Mouse (Mus musculus): ENCODE results near the gene Gstp2. TPM values are rescaled to one million over a fixed set of nuclear protein-coding genes. Genes with fewer than 3 reads are reported as not detected.

The Gstp2 gene
- polyA plus RNA-seq, 1 experiment, result 32.1 TPM

DNA sequence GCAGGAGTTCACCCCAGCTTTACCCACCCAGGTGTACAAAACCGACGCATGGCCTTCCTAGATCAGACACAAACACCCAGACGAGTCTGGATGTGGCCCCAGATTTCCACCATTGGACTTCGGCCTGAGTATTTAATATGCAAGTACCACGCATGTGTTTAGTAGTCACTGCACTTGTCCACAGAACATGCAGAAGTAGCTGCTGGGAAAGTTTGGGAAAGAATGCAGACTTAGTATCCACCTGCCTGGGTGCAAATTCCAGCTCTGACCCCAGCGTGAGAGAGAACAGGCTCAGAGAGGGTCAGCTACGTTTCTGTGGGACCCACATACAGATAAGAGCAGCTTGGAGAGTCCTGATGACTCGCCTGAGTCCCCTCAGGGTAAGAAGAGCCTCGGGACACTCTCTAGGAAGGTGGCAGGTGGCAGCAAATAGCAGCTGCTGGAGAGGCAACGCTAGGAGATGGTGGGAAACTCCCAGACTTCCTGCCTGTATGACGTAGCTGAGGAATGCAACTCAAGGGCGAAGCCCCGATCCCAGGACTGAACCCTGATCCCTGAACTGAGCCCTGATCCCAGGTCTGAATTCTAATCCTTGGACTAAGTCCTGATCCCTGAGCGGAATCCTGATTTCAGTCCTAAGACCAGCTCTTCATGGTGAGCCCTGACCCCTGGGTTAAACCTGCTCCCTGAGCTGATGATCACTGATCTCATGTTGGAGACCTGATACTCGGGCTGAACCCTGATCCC lies 10.3 kb upstream of the Gstp2 start:
- Histone ChIP-seq H3K4me1 (ENCODE audit: control insufficient read depth, insufficient read depth, low read length) (peaks cover 17% of the 10 kb centered on the region), H3K4me3 (ENCODE audit: low read depth, low read length) (no peak overlapping the region), H3K9me3 (replicated peaks; ENCODE audit: control insufficient read depth, insufficient read depth, low read length, poor library complexity, severe bottlenecking) (peaks cover 7% of the 10 kb centered on the region), H3K9ac (ENCODE audit: low read depth, poor library complexity, severe bottlenecking) (no peak overlapping the region), H3K27me3 (ENCODE audit: control insufficient read depth, insufficient read depth, low read length, poor library complexity, severe bottlenecking) (peaks cover 2% of the 10 kb centered on the region; the same call in 1 of the 2 replicates), H3K36me3 (ENCODE audit: control insufficient read depth, insufficient read depth, low read length, poor library complexity, severe bottlenecking) (no peaks in the 10 kb centered on the region), H3K27ac (ENCODE audit: insufficient read depth, low read length) (no peak overlapping the region)
- 0 out of 2 replicates have a peak, but pooled peaks have one; percentile 23 for TF ChIP-seq EP300 (IDR thresholded peaks at IDR 0.05; ENCODE audit: insufficient read depth, low read depth, low read length)
- no peak for TF ChIP-seq POLR2A (IDR thresholded peaks at IDR 0.05; ENCODE audit: insufficient read depth, low read length)
- TF ChIP-seq CTCF (IDR thresholded peaks at IDR 0.05; ENCODE audit: low read depth, low read length), result no peak

- Histone ChIP-seq H3K9ac (ENCODE audit: low read depth, poor library complexity, severe bottlenecking) (no peak overlapping the region), H3K27ac (ENCODE audit: insufficient read depth, low read length) (no peak overlapping the region), H3K9me3 (replicated peaks; ENCODE audit: control insufficient read depth, insufficient read depth, low read length, poor library complexity, severe bottlenecking) (peaks cover under 1% of the 10 kb centered on the region; the same call in 1 of the 2 replicates), H3K27me3 (ENCODE audit: control insufficient read depth, insufficient read depth, low read length, poor library complexity, severe bottlenecking) (no peaks in the 10 kb centered on the region), H3K4me3 (ENCODE audit: low read depth, low read length) (no peak overlapping the region), H3K4me1 (ENCODE audit: control insufficient read depth, insufficient read depth, low read length) (peaks cover 17% of the 10 kb centered on the region), H3K36me3 (ENCODE audit: control insufficient read depth, insufficient read depth, low read length, poor library complexity, severe bottlenecking) (no peaks in the 10 kb centered on the region)
- TF ChIP-seq EP300 (IDR thresholded peaks at IDR 0.05; ENCODE audit: insufficient read depth, low read depth, low read length) (no peak), POLR2A (IDR thresholded peaks at IDR 0.05; ENCODE audit: insufficient read depth, low read length) (no peak), CTCF (IDR thresholded peaks at IDR 0.05; ENCODE audit: low read depth, low read length) (no peak)
These were observed 9.6 kb upstream of the Gstp2 start for GRCm38 (mm10) chr19:4055216-4055946.

GRCm38 (mm10) chr19:4054613-4055012 lies 8.8 kb upstream of the Gstp2 start:
- Histone ChIP-seq H3K4me1 (ENCODE audit: control insufficient read depth, insufficient read depth, low read length) (peaks cover 17% of the 10 kb centered on the region), H3K4me3 (ENCODE audit: low read depth, low read length) (no peak overlapping the region), H3K27ac (ENCODE audit: insufficient read depth, low read length) (no peak overlapping the region), H3K36me3 (ENCODE audit: control insufficient read depth, insufficient read depth, low read length, poor library complexity, severe bottlenecking) (no peaks in the 10 kb centered on the region), H3K9me3 (replicated peaks; ENCODE audit: control insufficient read depth, insufficient read depth, low read length, poor library complexity, severe bottlenecking) (no peaks in the 10 kb centered on the region), H3K27me3 (ENCODE audit: control insufficient read depth, insufficient read depth, low read length, poor library complexity, severe bottlenecking) (no peaks in the 10 kb centered on the region), H3K9ac (ENCODE audit: low read depth, poor library complexity, severe bottlenecking) (no peak overlapping the region)
- TF ChIP-seq CTCF (IDR thresholded peaks at IDR 0.05; ENCODE audit: low read depth, low read length) (no peak), POLR2A (IDR thresholded peaks at IDR 0.05; ENCODE audit: insufficient read depth, low read length) (no peak), EP300 (IDR thresholded peaks at IDR 0.05; ENCODE audit: insufficient read depth, low read depth, low read length) (no peak)

DNA sequence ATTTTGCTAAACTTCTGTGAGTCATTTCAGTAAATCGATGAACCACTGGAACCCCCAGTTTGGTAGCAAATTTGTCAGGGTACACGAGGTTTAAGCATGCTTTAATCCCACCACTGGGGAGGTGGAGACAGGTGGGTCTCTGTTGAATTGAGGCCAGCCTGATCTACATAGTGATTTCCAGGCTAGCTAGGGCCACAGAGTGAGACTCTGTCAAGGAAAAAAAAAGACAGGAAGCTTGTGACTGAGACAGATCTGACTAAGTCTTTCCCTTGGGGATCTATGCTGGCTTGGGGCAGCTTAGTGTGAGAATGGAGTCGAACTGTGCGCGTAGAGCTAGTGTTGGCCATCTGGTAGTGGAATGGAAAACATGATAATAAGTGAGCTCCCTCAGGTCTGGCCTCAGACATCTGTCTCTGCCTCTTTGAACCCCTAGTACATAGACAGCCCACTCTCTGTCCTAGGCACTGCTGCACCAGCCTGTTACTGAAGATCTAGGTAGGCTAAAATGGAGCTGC lies 6.8 kb upstream of the Gstp2 start:
- no peaks in the 10 kb centered on the region for H3K9me3 ChIP-seq (replicated peaks; ENCODE audit: control insufficient read depth, insufficient read depth, low read length, poor library complexity, severe bottlenecking)
- no peak for TF ChIP-seq POLR2A (IDR thresholded peaks at IDR 0.05; ENCODE audit: insufficient read depth, low read length)
- no peak for TF ChIP-seq EP300 (IDR thresholded peaks at IDR 0.05; ENCODE audit: insufficient read depth, low read depth, low read length)
- no peak for TF ChIP-seq CTCF (IDR thresholded peaks at IDR 0.05; ENCODE audit: low read depth, low read length)
- no peak overlapping the region for H3K9ac ChIP-seq (ENCODE audit: low read depth, poor library complexity, severe bottlenecking)
- no peak overlapping the region for H3K27ac ChIP-seq (ENCODE audit: insufficient read depth, low read length)
- peaks cover 4% of the 10 kb centered on the region for H3K4me1 ChIP-seq (ENCODE audit: control insufficient read depth, insufficient read depth, low read length)
- no peak overlapping the region for H3K4me3 ChIP-seq (ENCODE audit: low read depth, low read length)
- no peaks in the 10 kb centered on the region for H3K27me3 ChIP-seq (ENCODE audit: control insufficient read depth, insufficient read depth, low read length, poor library complexity, severe bottlenecking)
- no peaks in the 10 kb centered on the region for H3K36me3 ChIP-seq (ENCODE audit: control insufficient read depth, insufficient read depth, low read length, poor library complexity, severe bottlenecking)

GRCm38 (mm10) chr19:4051741-4052515 lies 6.1 kb upstream of the Gstp2 start:
- H3K27me3 ChIP-seq (ENCODE audit: control insufficient read depth, insufficient read depth, low read length, poor library complexity, severe bottlenecking), result no peaks in the 10 kb centered on the region
- H3K9me3 ChIP-seq (replicated peaks; ENCODE audit: control insufficient read depth, insufficient read depth, low read length, poor library complexity, severe bottlenecking), result no peaks in the 10 kb centered on the region
- no peaks in the 10 kb centered on the region for H3K36me3 ChIP-seq (ENCODE audit: control insufficient read depth, insufficient read depth, low read length, poor library complexity, severe bottlenecking)
- TF ChIP-seq EP300 (IDR thresholded peaks at IDR 0.05; ENCODE audit: insufficient read depth, low read depth, low read length) (no peak), CTCF (IDR thresholded peaks at IDR 0.05; ENCODE audit: low read depth, low read length) (peak; percentile 87), POLR2A (IDR thresholded peaks at IDR 0.05; ENCODE audit: insufficient read depth, low read length) (no peak)
- peaks cover 2% of the 10 kb centered on the region for H3K4me1 ChIP-seq (ENCODE audit: control insufficient read depth, insufficient read depth, low read length)
- no peak overlapping the region for H3K9ac ChIP-seq (ENCODE audit: low read depth, poor library complexity, severe bottlenecking)
- H3K27ac ChIP-seq (ENCODE audit: insufficient read depth, low read length), result no peak overlapping the region
- no peak overlapping the region for H3K4me3 ChIP-seq (ENCODE audit: low read depth, low read length)
